In the genomic region with DNA sequence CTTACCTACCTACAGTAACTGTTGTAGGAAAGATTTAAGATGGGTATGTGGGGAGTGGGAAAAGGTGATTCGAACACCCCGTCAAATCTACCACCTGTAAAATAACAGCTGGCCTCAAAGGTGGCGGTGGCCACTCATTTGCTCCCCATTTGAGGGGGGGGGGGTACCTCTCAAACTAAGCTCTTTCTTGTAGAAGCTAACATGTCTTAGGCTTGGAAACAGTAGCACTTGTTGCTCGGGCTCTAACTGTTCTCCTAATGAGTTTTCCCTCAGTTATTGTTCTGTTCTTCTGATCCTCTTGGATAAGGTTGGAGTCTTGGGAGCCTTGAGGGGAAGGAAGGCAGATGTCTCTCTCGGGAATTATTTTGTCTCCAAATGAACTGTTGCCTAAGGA, we compare ENCODE assay signal across 8 mouse cellular contexts. TPM values are rescaled to one million over a fixed set of nuclear protein-coding genes. Genes with fewer than 3 reads are reported as not detected.
DNase-seq lines count a peak whose midpoint lies in the region; ATAC-seq and TF ChIP-seq lines count a peak whose summit lies in the region.

No protein-coding gene starts in this region.

- intact Hi-C loops in heart, postnatal 10 days (cut with DNase I) = no loop called here

- DNase-seq in heart, embryonic 10.5 days (ENCODE audit: low spot score) = no peak
- DNase-seq in heart, postnatal 10 days = no peak
- no peak for DNase-seq in ES-E14 (ENCODE audit: low read depth, low spot score)
- DNase-seq in forebrain, postnatal 0 days = no peak
- peak; percentile 88 for DNase-seq in midbrain, embryonic 11.5 days (ENCODE audit: low spot score, missing footprints)
- no peak for DNase-seq in T-cell, adult 2 months (ENCODE audit: low spot score)
- DNase-seq in layer of hippocampus, adult 11-12 months (ENCODE audit: low spot score) = no peak
- DNase-seq in frontal cortex, postnatal 36 days (ENCODE audit: low spot score in 2 of 2) = no peak

- H3K9ac ChIP-seq in ES-E14 (ENCODE audit: insufficient read depth, low read depth, low read length, poor library complexity, severe bottlenecking) = peak overlapping the region; percentile 59
- H3K9ac ChIP-seq in forebrain, postnatal 0 days = no peak overlapping the region
- H3K9ac ChIP-seq in midbrain, embryonic 11.5 days (ENCODE audit: low read length) = peak overlapping the region; percentile 70

- H3K36me3 ChIP-seq in heart, embryonic 10.5 days = peaks cover 34% of the 10 kb centered on the region
- H3K36me3 ChIP-seq in ES-E14 (ENCODE audit: control insufficient read depth, insufficient read depth, low read length, poor library complexity, severe bottlenecking) = no peaks in the 10 kb centered on the region; the same call in none of the 2 replicates
- H3K36me3 ChIP-seq in forebrain, postnatal 0 days (ENCODE audit: insufficient read depth) = peaks cover 25% of the 10 kb centered on the region
- peaks cover 8% of the 10 kb centered on the region for H3K36me3 ChIP-seq in midbrain, embryonic 11.5 days (ENCODE audit: control insufficient read depth, insufficient read depth, low read length)

- H3K4me2 ChIP-seq in forebrain, postnatal 0 days (ENCODE audit: low read depth) = peak overlapping the region; percentile 48
- peak overlapping the region; percentile 55 for H3K4me2 ChIP-seq in midbrain, embryonic 11.5 days

- TF ChIP-seq CTCF in forebrain, postnatal 0 days (IDR thresholded peaks at IDR 0.05; ENCODE audit: low read depth) = no peak

- no peaks in the 10 kb centered on the region for H3K9me3 ChIP-seq in heart, embryonic 10.5 days
- H3K9me3 ChIP-seq in ES-E14 (ENCODE audit: control insufficient read depth, insufficient read depth, low read depth, low read length) = no peaks in the 10 kb centered on the region
- no peaks in the 10 kb centered on the region for H3K9me3 ChIP-seq in forebrain, postnatal 0 days (ENCODE audit: low read length)
- H3K9me3 ChIP-seq in midbrain, embryonic 11.5 days (ENCODE audit: control insufficient read depth, low read length) = no peaks in the 10 kb centered on the region

- H3K4me3 ChIP-seq in heart, embryonic 10.5 days = peak overlapping the region; percentile 67
- H3K4me3 ChIP-seq in ES-E14 (ENCODE audit: insufficient read depth in 1 of 2, low read depth in 1 of 2, low read length in 2 of 2, poor library complexity in 1 of 2, severe bottlenecking in 1 of 2) = peak overlapping the region; percentile 79 to 80
- H3K4me3 ChIP-seq in forebrain, postnatal 0 days (ENCODE audit: low read depth, low read length) = peak overlapping the region; percentile 39
- peak overlapping the region; percentile 50 for H3K4me3 ChIP-seq in midbrain, embryonic 11.5 days (ENCODE audit: low read depth, low read length)

- peak overlapping the region; percentile 89 for H3K27ac ChIP-seq in heart, embryonic 10.5 days
- no peak overlapping the region for H3K27ac ChIP-seq in ES-E14 (ENCODE audit: insufficient read depth, low read depth, low read length, poor library complexity, severe bottlenecking)
- no peak overlapping the region for H3K27ac ChIP-seq in forebrain, postnatal 0 days (ENCODE audit: low read depth, low read length)
- H3K27ac ChIP-seq in midbrain, embryonic 11.5 days (ENCODE audit: low read depth, low read length) = no peak overlapping the region

- ATAC-seq in forebrain, postnatal 0 days = no peak
- ATAC-seq in midbrain, embryonic 11.5 days (ENCODE audit: low FRiP score) = 0 out of 2 replicates have a peak, but pooled peaks have one; percentile 19

- H3K27me3 ChIP-seq in heart, embryonic 10.5 days (ENCODE audit: insufficient read depth, poor library complexity, severe bottlenecking) = no peaks in the 10 kb centered on the region
- no peaks in the 10 kb centered on the region for H3K27me3 ChIP-seq in forebrain, postnatal 0 days (ENCODE audit: insufficient read depth, low read length)
- no peaks in the 10 kb centered on the region for H3K27me3 ChIP-seq in midbrain, embryonic 11.5 days (ENCODE audit: control insufficient read depth, insufficient read depth, low read length)

- peaks cover 4% of the 10 kb centered on the region for H3K4me1 ChIP-seq in heart, embryonic 10.5 days
- H3K4me1 ChIP-seq in ES-E14 (ENCODE audit: control insufficient read depth in 2 of 2, insufficient read depth in 2 of 2, low read length in 2 of 2, poor library complexity in 1 of 2) = no peaks in the 10 kb centered on the region
- 0 out of 2 replicates have a peak, but pooled peaks cover 3% of the 10 kb centered on the region for H3K4me1 ChIP-seq in forebrain, postnatal 0 days (ENCODE audit: insufficient read depth)
- H3K4me1 ChIP-seq in midbrain, embryonic 11.5 days (ENCODE audit: control insufficient read depth, insufficient read depth, low read length) = peaks cover 8% of the 10 kb centered on the region

- 22% methylated on average over 5 of the region's 5 CpGs for WGBS in heart, embryonic 10.5 days
- WGBS in forebrain, postnatal 0 days = 10% methylated on average over 5 of the region's 5 CpGs
- 12% methylated on average over 5 of the region's 5 CpGs for WGBS in midbrain, embryonic 11.5 days

- in situ Hi-C loops in ES-E14 (cut with MboI; ENCODE audit: low sequenced_read_pairs in 2 of 2, unreplicated experiment in 2 of 2) = no loop called here

TF ChIP-seq in ES-E14, 5 proteins besides CTCF, POLR2A, EP300 and RAD21:
- no peak for TF ChIP-seq MAFK (IDR thresholded peaks at IDR 0.05; ENCODE audit: insufficient read depth, low read depth, low read length)
- no peak for TF ChIP-seq HCFC1 (IDR thresholded peaks at IDR 0.05; ENCODE audit: borderline replicate concordance, insufficient read depth, low read length)
- no peak for TF ChIP-seq ZC3H11A (IDR thresholded peaks at IDR 0.05; ENCODE audit: borderline replicate concordance, low read depth, low read length)
- no peak for TF ChIP-seq CHD2 (IDR thresholded peaks at IDR 0.05; ENCODE audit: low read depth, low read length)
- no peak for TF ChIP-seq ZNF384 (IDR thresholded peaks at IDR 0.05; ENCODE audit: low read depth, low read length)

RNA-seq across cellular contexts. Expression of a gene that starts 23.4 kb away (rescaled TPM):
- polyA plus RNA-seq in heart, embryonic 10.5 days (2016; fragmentation: Nextera tagmentation; extraction: Ambion mirVana) = 18.4 and 19.0 TPM in 2 replicates
- total RNA-seq in heart, postnatal 10 days (2021) = 10 to 100 TPM; 11.6 to 11.8 TPM
- 22.3 and 26.7 TPM in 2 replicates for total RNA-seq in ES-E14 (2012; rRNA removed)
- total RNA-seq in forebrain, postnatal 0 days (2014; rRNA removed) = 10.4 and 17.4 TPM in 2 replicates
- 5.5 and 7.0 TPM in 2 replicates for polyA plus RNA-seq in forebrain, postnatal 0 days (2015; fragmentation: Nextera tagmentation; extraction: Ambion mirVana)
- polyA plus RNA-seq in midbrain, embryonic 11.5 days (2014; fragmentation: Nextera tagmentation; extraction: Ambion mirVana) = 32.8 and 36.6 TPM in 2 replicates

RNA-seq across cellular contexts. Expression of a gene that starts 31.3 kb away (rescaled TPM):
- 2.0 TPM in 2 replicates for polyA plus RNA-seq in heart, embryonic 10.5 days (2016; fragmentation: Nextera tagmentation; extraction: Ambion mirVana)
- under 1 TPM in 1 of 2 experiments, not detected in 1; 0.52 TPM for total RNA-seq in heart, postnatal 10 days (2021)
- total RNA-seq in ES-E14 (2012; rRNA removed) = 0.58 and 1.2 TPM in 2 replicates
- total RNA-seq in forebrain, postnatal 0 days (2014; rRNA removed) = 0.33 and 0.38 TPM in 2 replicates
- 0.18 TPM in 1 of 2 replicates, not detected in the other for polyA plus RNA-seq in forebrain, postnatal 0 days (2015; fragmentation: Nextera tagmentation; extraction: Ambion mirVana)
- not detected in 2 replicates for polyA plus RNA-seq in midbrain, embryonic 11.5 days (2014; fragmentation: Nextera tagmentation; extraction: Ambion mirVana)
